Mouse (Mus musculus) left cerebral cortex, postnatal 25 days (tissue): ENCODE data around the gene Bcl6b. TPM values are rescaled to one million over a fixed set of nuclear protein-coding genes. Genes with fewer than 3 reads are reported as not detected.

Experiments
- DNase-seq, 2 experiments: peaks; one replicate each; pipeline ENCODE4 v3.0.0; 2022; ENCODE audit warnings: low spot score in 2 of 2, mixed read lengths in 1 of 2
- intact Hi-C: fragments of 180-260 bp; cut with DNase I; formaldehyde crosslinking; loops from one replicate; pipeline ENCODE4 v1.15.1; 2025
- total RNA-seq, 2 experiments: library from RNA; stranded (reverse); gene quantifications; 2 replicates each; pipeline ENCODE4 v1.2.3; 2021

Gene Bcl6b
- 1 to 10 TPM; 1.7 to 2.2 TPM for total RNA-seq

GRCm38 (mm10) chr11:70229260-70230010 is at the start of gene Bcl6b:
Gene Bcl6b, minus strand, starts transcription at chr11:70229798.
- intact Hi-C loops, result loop anchor here (1.0 to 10.0 kb wide), 2 partner anchors 105 to 415 kb away; partner anchors contain the start of genes Rnf167 and Slc25a11
- no peak for DNase-seq

GRCm38 (mm10) chr11:70278961-70279360 is 49.4 kb upstream of the Bcl6b start:
- DNase-seq, result peak in 1 of 2 experiments; percentile 10

GRCm38 (mm10) chr11:70271641-70272040 is 42.0 kb upstream of the Bcl6b start:
- DNase-seq, result no peak
- intact Hi-C loops, result no loop called here

More at GRCm38 (mm10) chr11:70278961-70279360, 49.4 kb upstream of the Bcl6b start:
- intact Hi-C loops, result no loop called here

GRCm38 (mm10) chr11:70266405-70266804 is 36.8 kb upstream of the Bcl6b start:
- no peak for DNase-seq
- intact Hi-C loops, result no loop called here

- DNase-seq, result no peak
- intact Hi-C loops, result no loop called here
Measured at GRCm38 (mm10) chr11:70265819-70266218, 36.2 kb upstream of the Bcl6b start.

- DNase-seq, result no peak
- intact Hi-C loops, result no loop called here
Measured at GRCm38 (mm10) chr11:70265252-70265651, 35.7 kb upstream of the Bcl6b start.

GRCm38 (mm10) chr11:70259035-70259434 is 29.4 kb upstream of the Bcl6b start:
- intact Hi-C loops, result no loop called here
- no peak for DNase-seq

GRCm38 (mm10) chr11:70254931-70255531 is 25.4 kb upstream of the Bcl6b start, which contains the start of gene Alox12:
Gene Alox12, minus strand, starts transcription at chr11:70255353.
- intact Hi-C loops, result no loop called here
- DNase-seq, result no peak

- intact Hi-C loops, result no loop called here
- DNase-seq, result no peak
Measured at GRCm38 (mm10) chr11:70254337-70254736, 24.7 kb upstream of the Bcl6b start.

- intact Hi-C loops, result loop anchor here (2.0 kb wide), 1 partner anchor 57 kb away; no protein-coding TSS in a partner anchor
- DNase-seq, result no peak
Measured at GRCm38 (mm10) chr11:70251853-70252252, 22.3 kb upstream of the Bcl6b start.

- no peak for DNase-seq
- intact Hi-C loops, result no loop called here
Measured at GRCm38 (mm10) chr11:70250150-70250549, 20.6 kb upstream of the Bcl6b start.

GRCm38 (mm10) chr11:70247136-70247845 is 17.7 kb upstream of the Bcl6b start:
- intact Hi-C loops, result no loop called here
- peak; percentile 59 for DNase-seq

GRCm38 (mm10) chr11:70242591-70242990 is 13.0 kb upstream of the Bcl6b start:
- no peak for DNase-seq
- intact Hi-C loops, result no loop called here

GRCm38 (mm10) chr11:70239541-70240279 is 10.1 kb upstream of the Bcl6b start, which contains the start of the genes Gm21988 and Rnasek:
Gene Gm21988, minus strand, starts transcription at chr11:70239830.
Gene Rnasek, minus strand, starts transcription at chr11:70239842.
- intact Hi-C loops, result loop anchor here (10.0 kb wide), 1 partner anchor 405 kb away; the partner anchor contains the start of genes Rnf167 and Slc25a11
- DNase-seq, result peak; percentile 89 to 91

- intact Hi-C loops, result loop anchor here (10.0 kb wide), 1 partner anchor 406 kb away; the partner anchor contains the start of genes Rnf167 and Slc25a11
- DNase-seq, result peak in 1 of 2 experiments; percentile 43
Measured at GRCm38 (mm10) chr11:70238591-70239440, 9.2 kb upstream of the Bcl6b start.

GRCm38 (mm10) chr11:70237457-70238167 is 8.0 kb upstream of the Bcl6b start, which contains the start of gene 0610010K14Rik:
Gene 0610010K14Rik, minus strand, starts transcription at chr11:70237914.
- intact Hi-C loops, result loop anchor here (10.0 kb wide), 1 partner anchor 407 kb away; the partner anchor contains the start of genes Rnf167 and Slc25a11
- DNase-seq, result peak; percentile 98 to 99

GRCm38 (mm10) chr11:70236717-70237116 is 7.1 kb upstream of the Bcl6b start:
- no peak for DNase-seq
- intact Hi-C loops, result loop anchor here (10.0 kb wide), 1 partner anchor 408 kb away; the partner anchor contains the start of genes Rnf167 and Slc25a11
